Mouse (Mus musculus) testis, adult 2 months (tissue): Measurements from ENCODE around the gene Pigl.

ENCODE experiments used
- CTCF ChIP-seq: fragments of 200-500 bp; IDR thresholded peaks from 2 replicates; pipeline ENCODE4 v1.5.1; 2012; ENCODE audit warnings: low read depth, mild to moderate bottlenecking, inconsistent platforms, low read length, moderate library complexity; ENCODE audit not compliant: control insufficient read depth, insufficient read depth, insufficient replicate concordance
- POLR2A ChIP-seq: fragments of 200-500 bp; IDR thresholded peaks from 2 replicates; pipeline ENCODE4 v1.6.1; 2012; ENCODE audit warnings: low read depth, mild to moderate bottlenecking, inconsistent platforms, low read length, moderate library complexity; ENCODE audit not compliant: control insufficient read depth

- TF ChIP-seq CTCF (no peak), POLR2A (no peak)
Measured at GRCm38 (mm10) chr11:62560463-62561016, 102.3 kb downstream of the Pigl start.
